Mouse (Mus musculus): ENCODE data around the gene Diexf.

Gene Diexf

DNA sequence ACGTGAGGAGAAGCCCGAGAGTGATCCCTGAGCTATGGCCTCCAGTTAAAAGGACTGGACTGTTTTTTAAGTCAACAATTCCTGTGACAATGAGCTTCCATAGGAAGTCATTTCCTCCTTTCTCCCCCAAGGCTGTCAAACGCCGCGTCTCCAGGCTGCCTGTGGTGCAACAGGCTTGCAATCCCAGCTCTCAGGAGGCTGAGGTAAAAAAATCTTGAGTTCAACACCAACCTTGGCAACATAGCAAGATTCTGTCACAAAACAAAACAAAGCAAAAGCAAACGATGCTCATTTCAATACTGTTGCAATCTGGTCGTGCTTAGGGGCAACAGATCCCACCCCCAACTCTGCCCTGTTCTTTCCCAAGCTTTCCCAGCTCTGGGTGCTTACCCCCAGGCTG lies 8.0 kb upstream of the Diexf start:
- no peak for DNase-seq

DNA sequence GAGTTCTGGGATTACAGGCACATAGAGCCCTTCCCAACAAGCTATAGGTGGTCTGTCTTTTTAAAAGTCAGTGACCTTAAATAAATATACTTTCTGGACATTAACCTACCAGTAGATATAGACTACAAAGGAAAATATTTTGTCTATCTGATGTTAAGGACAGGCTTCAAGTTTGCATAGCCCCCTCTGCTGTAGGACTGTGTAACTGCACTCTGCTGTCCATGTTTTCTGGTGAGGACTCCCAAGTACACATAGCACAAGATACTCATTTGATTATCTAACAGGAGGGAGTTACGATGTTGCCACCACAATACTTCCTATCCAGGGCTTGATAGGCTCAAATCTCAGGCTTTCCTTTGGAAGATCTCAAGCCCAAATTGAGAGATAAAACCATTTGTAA lies 3.7 kb upstream of the Diexf start:
- DNase-seq, result peak in 1 of 2 experiments; percentile 12

DNA sequence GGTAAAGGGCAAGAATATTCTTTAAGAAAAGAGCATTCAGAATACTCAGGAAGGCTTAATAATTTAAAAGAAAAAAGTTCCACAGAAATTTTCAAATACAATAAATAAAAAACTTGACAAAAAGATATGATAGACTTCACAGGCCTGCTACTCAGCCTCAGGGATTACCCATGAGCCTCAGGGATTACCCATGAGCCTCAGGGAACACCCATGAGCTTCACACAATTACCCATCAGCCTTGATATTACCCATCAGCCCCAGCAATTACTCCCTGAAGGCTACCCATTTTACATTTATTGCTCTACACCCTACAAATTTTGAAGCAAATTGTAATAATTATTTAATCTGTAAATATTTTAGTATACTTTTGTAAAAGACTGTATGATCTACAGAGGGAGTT lies 2.3 kb upstream of the Diexf start:
- DNase-seq, result no peak

DNA sequence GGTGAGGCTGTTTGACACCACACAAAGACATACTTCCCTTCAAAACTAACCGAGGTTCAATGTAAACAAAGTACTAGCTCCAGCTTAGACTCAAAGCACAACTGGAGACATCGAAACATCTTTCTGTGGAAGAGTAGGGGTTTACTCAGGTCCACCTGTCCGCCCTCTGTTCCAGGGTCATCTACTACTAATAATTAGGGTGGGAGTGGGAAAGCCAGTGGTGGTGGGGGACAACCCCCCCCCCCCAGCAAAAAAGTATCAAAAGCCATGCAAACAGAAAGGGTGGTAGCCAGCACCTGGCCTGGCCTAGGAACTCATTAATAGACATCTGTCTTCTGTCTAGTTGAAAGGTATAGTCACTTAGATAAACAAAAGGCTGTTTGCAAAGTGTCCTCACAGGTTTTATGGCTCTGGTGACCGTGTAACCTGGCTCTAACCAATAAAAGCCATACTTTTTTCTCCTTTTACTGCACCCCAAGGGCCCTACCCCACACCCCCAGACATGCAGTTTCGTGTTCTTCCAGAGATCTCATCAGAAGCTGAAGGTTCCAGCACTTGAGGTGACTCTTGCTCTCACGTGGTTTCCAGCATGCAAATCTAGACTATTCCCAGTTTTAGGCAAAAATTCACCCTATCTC lies 1.4 kb upstream of the Diexf start:
- DNase-seq, result no peak

DNA sequence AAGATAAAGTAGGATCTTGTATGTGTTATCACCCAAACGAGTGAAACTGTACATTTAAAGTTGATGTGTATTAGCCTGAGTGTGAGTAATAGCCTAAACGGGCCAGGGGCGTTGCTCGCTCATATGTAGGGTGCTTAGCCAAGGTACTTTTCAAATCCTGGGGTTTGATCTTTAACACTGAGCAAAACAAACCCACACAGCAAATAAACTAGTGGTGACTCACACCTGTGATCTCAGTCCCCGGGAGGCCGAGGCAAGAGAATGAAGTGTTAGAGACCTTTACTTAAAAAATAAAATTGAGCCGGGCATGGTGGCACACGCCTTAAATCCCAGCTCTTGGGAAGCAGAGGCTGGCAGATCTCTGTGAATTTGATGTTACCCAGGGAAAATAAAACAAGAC lies 767 bp upstream of the Diexf start:
- no peak for DNase-seq

DNA sequence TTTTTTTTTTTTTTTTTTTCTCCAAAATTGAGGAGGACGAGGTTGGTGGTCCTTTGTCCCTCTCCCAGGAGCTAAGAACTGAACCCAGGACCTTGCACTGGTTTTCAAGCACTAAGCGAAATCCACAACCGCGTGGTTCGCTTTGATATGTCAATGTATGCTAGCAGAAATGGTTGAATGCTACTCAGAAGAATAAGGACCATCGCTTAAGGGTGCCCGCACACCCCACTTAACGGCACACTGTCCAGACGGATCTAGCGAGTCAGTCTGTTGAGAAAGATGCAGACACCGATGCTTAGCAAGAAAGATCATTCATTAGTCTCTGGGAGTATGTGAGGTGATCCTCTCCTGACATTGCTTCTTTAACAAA lies 369 bp upstream of the Diexf start:
- DNase-seq, result peak in 1 of 2 experiments; percentile 10

DNA sequence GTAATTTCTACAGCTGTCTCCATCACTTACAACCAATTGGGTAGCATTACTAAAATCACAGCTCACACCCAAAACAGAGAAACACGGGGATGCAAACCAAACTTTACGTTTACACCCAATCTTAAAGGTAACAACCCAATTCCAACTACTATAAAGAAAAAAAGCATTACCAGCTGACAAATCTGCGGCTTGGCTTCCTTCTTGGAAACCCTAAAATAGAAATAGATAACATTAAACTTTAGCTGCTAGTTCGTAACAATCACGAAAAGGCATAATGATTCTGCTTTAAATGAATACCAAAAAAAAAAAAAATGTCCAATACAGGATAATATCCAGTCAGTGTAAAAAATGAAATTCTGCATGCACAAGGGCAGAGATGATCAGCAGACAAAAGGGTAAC lies 751 bp downstream of the Diexf start:
- no peak for DNase-seq

DNA sequence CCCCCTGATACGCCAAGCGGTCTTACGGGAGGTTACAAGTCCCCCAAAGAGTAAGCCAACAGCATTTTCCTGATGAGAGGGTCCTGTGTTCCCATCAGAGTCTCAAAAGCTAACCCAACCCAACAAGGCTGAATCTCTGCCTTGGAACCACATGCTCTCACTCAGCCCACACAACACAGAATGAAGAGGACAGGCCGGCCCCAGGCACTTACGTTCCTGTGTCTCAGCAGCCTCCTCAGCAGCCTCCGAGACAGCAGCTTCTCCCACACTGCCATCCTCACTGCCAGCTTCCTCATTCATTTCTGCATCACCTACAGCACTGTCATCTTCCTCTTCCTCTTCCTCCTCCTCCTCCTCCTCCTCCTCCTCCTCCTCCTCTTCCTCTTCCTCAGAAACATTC lies 2.0 kb downstream of the Diexf start:
- DNase-seq, result no peak

DNA sequence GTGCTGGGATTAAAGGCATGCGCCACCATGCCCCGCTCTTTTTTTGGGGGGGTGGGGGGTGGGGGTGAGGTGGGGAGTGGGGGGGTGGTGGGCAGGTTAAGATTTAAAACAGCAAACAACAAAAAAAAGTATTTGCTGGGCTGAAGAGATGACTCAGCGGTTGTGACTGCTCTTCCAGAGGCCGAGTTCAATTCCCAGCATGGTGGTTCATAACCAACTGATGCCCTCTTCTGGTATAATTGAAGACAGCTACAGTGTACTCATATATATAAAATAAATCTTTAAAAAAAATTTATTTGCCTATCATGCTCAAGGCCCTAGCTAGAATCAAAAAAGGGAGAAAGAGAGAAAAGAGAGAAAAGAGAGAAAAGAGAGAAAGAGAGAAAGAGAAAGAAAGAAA lies 4.2 kb downstream of the Diexf start:
- no peak for DNase-seq

DNA sequence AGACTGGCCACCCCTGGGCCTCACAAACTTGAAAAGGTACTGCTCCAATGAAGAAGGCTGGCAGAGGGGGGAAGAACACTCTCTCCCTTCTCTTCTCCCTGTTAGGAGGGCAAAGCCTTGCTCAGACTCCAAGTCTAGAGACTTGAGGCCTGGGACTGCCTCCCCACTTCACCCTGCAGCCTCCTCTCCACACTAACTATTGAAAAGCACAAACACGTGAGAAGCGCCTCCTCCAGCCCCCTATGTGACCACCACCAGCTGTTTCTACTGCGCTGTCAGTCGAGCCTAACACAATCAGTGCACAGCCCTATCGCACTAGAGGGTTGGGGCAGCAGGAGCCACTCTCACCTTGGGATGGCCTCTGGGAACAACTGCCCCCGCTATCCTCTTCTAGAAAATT lies 6.8 kb downstream of the Diexf start:
- no peak for DNase-seq

DNA sequence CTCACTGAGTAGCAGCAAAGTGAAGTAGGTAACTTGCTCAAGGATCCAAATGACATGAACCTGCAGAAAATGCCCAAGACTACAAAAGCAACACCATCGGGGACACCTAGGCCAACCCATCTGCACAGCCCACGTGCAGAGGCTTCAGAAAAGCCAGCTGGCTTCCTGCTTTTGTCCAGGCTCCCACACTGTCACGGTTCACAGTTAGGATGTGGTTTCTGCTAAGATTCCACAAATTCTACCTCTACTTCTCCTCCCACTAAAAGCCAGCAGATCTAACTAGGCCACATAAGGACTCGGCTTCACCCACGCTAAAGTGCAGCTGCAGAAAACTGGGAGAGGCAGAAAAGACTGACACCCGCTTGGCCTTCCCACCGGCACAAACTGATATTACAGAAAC lies 7.3 kb downstream of the Diexf start:
- no peak for DNase-seq

DNA sequence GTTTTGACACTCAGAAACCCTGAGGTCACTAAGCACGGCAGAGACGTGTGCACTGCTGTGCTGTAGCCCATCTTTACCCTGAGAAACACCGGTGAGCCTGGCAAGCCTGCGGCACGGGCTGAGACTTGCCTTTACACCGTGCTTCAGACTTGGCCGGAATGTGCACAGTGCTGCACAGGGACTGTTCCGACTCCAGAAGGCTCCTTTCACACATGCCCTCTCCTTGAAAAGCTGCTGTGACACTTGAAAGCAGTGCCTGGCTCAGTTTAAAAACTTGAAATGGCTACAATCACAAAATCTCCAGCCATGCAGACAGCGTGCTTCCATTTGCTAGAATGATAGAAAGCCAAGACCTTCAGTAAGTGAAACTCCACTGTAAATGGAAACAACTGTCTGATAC lies 18.0 kb downstream of the Diexf start:
- no peak for DNase-seq

DNA sequence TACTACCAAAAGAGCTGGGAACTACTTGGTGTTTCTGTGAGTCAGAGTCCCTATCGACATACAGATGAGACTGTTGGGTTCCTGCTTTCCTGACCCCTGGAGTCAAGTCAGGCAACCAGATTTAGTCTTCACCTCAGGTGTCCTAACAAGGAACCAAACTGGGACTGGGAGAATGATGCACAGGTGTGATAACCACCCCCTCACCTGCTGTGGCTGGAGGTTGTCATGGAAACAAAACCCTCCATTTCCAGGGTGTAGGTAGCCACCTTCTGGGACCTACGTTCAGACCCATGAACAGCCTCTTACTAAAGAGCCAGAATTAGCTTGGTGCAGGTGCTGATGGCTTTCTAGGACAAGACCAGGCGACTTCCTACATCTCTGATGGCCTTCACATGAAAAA lies 27.1 kb downstream of the Diexf start:
- no peak for DNase-seq

DNA sequence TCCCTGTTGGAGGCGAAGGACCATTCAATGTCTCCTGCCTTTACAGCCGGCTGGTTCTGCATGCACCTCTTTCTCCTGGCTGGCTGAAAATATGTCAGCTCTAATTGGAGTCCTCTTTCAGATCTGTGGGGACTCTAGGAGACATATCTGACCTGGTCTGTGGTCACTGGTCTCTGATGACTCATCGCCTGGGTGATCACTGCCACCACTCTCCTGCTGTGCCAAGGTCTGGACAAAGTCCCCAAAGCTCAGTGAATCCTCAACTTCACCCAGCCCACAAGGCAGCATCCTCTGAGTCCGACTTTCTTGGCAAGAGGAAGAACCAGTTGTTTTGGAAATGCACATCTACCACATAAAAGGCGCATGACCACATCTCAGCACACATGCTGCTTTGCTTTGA lies 27.5 kb downstream of the Diexf start:
- DNase-seq, result no peak

DNA sequence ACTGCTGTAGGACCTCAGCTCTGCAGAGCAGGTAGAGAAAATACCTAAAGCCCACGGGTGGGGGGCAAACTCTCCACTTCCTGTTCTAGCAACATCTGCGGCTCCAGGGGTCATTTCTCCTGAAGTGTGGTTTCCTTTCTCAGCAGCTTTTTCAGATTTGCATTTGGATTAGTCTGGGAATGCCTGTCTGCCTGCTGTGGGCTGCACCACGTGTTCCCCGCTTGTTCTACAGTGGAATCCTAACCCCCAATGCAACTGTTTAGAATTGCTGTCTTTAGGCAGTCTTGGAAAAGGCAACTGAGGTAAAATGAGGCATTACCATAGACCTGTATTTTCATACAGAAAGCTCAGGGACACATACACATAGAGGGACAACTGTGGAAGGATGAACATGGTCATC lies 28.0 kb downstream of the Diexf start:
- DNase-seq, result no peak

DNA sequence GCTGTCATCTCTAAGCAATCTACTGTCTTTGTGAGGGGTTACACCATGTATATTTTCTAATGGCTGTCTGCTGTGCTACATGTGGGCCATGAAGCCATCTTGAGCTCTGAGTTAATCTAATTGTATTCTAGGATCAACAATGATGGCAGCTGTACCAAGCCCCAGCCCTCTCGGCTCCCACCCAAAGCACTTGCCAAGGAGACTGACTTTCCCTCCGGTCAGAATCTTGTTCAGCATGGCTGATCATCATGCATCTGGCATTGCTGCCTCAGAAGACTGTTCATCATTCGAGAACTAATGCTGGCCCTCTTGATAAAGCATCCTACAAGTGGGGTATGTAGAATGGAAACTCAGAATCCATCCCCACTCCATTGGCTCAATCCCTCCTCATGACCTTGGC lies 31.1 kb downstream of the Diexf start:
- DNase-seq, result no peak

DNA sequence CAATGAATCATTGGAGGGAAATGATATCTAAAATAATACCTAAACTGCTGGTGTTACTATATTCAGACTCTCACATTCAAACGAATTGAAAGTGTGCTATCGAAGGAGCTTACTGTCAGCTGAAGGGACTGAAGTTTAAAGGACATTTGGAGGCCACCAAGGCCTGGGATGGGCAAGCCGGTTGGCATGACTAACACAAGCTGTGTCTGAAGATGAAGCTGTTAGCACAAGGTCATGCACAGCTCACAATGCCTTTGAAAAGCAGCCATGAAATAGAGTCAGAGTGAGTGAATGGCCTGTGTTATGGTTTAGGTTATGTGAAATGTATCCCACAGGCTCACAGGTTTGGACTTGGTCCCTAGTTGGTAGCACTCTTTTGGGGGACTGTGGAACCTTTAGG lies 36.5 kb downstream of the Diexf start:
- no peak for DNase-seq

DNA sequence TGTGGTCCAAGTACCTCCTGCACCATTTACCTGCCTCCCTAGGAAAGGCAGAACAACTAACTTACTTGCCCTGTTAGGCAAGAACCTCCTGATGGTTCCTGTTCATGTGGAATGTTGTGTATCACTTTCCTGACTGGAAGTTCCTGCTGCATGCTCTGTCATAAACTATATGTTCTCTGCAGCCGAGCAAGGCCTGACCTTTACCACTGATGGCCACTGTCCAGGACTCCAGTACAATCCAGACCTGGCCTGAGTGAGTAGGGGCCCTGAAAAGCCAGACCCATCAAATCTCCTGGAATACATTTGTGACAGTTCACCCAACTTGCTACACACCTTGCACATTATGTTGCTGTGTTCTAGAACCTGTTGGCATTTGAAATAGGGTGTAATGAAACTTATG lies 37.3 kb downstream of the Diexf start:
- DNase-seq, result no peak

DNA sequence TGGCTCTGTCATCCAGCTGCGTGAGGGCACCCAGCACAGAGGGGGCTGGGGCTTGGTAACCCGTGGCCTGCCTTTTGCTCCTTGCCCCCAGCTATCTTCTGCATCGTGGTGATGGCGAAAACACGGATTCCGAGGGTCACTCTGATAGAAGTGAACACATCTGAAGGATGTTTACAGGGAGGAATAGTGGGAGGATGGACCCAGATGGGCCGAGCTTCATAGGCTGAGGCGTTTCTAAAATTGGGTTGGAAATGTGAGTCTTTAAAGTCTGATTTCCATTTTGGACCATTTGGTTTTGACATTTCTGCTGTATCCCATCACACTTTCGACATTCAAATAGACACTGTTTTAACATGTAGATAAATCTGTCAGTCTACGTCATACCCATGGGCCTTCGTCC lies 39.2 kb downstream of the Diexf start:
- no peak for DNase-seq

DNA sequence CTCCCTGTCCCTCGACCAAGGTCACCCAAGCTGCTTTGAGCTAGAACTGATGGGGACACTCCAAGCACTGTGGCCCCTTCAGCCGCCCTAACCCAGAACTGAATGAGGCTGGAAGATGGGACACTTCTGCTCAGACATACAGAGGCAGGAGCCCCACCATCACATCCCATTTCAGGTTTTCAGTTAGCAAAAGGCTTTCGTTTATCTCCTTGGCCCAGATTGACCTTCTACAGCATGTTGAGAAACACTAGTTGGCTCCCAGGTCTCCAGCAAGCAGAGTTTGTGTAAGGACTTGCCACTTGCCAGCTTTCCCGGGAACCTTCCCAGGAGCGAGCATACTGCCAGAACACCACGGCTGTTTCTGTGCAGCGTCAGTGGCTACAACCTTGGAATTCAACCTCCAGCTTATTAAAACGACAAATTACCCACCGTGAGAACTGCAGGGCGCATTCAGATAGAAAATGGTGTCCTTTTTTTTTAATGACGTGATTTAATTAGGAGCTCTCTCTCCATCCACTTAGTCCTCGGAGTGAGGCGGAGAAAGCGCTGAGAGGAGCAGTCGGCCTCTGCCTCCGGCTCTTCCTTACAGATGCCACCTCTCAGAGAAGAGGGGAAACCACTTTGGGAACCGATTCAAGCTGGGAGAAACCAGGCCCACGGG lies 39.7 kb downstream of the Diexf start:
- DNase-seq, result no peak

DNA sequence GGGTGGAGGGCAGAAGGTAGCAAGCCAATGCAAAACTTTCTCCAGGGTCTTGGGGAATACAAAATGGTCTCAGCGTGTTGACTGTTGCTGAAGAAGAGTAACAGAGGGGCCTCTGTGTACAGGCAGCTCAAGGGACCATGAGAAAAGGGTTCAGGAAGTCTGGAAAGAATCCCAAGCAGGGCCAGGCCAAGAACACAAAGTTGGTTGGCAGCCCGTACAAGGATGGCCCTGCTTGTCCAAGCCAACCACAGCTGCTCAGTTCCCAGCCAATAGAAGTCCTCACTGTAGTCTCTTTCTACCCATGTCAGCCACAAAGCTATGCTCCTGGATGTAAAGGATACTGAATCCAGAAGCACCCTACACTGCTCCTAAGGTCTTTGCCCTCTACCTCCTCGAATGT lies 40.4 kb downstream of the Diexf start:
- DNase-seq, result no peak

DNA sequence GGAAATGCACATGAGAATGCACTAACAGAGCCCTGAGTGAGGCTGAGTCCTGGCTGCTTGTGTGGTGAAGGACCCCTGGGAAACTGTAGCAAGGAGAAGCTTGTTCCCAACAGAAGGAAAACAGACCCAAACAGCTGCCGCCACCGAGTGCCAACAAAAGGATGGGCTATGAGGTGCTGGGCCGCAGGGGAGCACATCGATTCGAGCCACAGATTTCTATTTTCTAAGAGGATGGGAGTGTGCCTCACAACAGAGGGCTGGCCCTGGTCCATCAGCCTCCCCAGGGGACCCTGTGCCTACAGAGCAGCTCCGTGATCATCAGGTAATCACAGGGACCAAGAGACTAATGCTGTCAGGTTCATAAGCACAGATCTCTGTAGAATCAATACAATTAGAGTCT lies 40.9 kb downstream of the Diexf start:
- no peak for DNase-seq

DNA sequence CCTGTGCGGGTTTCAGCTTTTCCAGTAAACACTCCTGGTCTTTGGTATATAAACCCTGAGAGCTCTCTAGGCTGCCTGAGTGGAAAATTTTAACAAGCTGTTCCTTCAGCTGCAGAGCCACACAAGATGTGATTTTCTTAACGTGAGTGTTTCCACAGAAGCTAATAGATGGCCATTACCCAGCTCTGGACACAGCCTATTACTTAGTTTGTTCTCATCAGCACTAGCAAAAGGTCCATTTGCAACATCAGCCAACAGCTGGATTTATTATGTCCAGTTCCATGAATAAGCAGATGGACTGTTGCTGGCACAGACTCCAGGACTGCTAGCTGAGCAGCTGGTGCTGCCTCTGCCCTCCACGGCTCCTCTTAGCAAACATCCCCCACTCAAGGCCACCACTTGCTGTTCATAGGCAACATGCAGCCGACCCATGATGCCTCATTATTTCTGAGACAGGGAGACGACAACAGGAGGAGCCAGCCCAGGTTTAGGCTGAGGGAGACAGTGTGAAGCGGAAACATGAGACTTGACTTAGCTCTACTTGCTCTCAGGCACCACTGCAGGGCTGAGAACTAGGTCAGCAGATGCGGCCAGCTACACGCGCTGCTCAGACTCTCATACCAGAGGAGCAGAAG lies 43.1 kb downstream of the Diexf start:
- DNase-seq, result no peak

DNA sequence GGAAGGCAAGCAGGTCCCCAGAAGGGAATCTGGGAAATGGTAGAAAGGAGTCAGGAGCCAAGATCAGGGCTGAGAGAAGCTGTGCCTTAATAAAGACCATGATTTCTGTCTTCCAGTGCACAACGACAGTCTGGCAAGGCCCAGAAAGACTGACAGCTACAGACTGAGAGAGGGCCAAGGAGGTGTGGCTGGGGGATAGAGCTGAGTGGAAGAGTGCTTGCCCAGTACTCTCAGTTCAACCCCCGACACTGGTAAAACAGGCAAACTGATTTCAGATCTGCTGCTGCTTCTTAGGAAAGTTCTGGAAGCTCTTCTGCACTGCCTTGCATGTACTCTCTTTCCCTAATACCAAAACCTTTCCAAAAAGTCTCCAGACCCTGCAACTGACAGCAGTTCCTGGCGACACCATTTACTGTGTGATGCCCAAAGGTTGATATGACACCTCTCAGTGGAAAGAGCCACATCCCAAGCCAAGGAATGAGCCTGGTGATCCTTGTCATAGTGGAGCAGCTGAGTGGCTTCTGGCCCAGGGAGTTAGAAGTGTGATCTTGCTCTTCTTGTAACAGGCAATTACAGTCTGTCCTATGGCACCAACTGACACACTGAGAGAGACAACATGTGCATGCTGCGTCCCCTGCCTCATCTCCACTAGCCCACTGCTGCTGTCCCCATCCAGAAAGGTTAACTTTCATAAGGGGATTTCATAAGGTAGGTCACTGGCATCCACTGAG lies 43.8 kb downstream of the Diexf start:
- DNase-seq, result no peak

Data from B cell, adult 2 months (primary cell).